Mouse (Mus musculus) heart, embryonic 14.5 days (tissue): ENCODE data around the gene Myo15. TPM values are rescaled to one million over a fixed set of nuclear protein-coding genes. Genes with fewer than 3 reads are reported as not detected.

Experiments
- ATAC-seq: fragments of 200-750 bp; cut with Nextera tagmentation; 2 replicates; pipeline ENCODE4 v1.8.0; 2017; ENCODE audit warnings: low read depth, moderate TSS enrichment; ENCODE audit not compliant: insufficient number of reproducible peaks, insufficient read depth, low FRiP score
- H3K27ac ChIP-seq, 2 experiments: fragments of 200-500 bp in 1 of 2; fragments of 300-500 bp in 1 of 2; sonication (generic) in 1 of 2; replicated peaks in 1 of 2; 2 replicates each; pipeline ENCODE4 v1.5.1; 2012 to 2014; ENCODE audit warnings: low read depth in 2 of 2, low read length in 2 of 2, control low read depth in 1 of 2, mild to moderate bottlenecking in 1 of 2, mixed read lengths in 1 of 2; ENCODE audit not compliant: control insufficient read depth in 1 of 2, insufficient read depth in 1 of 2
- H3K27me3 ChIP-seq: fragments of 300-500 bp; sonication (generic); 2 replicates; pipeline ENCODE4 v1.6.1; 2014; ENCODE audit warnings: mild to moderate bottlenecking, low read length, control low read depth; ENCODE audit not compliant: control insufficient read depth, insufficient read depth
- H3K36me3 ChIP-seq: fragments of 300-500 bp; sonication (generic); 2 replicates; pipeline ENCODE4 v1.6.1; 2014; ENCODE audit warnings: mild to moderate bottlenecking, control low read depth, low read length, mixed read lengths; ENCODE audit not compliant: control insufficient read depth, insufficient read depth
- H3K4me1 ChIP-seq, 2 experiments: fragments of 200-500 bp in 1 of 2; fragments of 300-500 bp in 1 of 2; sonication (generic) in 1 of 2; 2 replicates each; pipeline ENCODE4 v1.6.1; 2012 to 2014; ENCODE audit warnings: low read length in 2 of 2, control low read depth in 1 of 2, mixed read lengths in 1 of 2; ENCODE audit not compliant: control insufficient read depth in 2 of 2, insufficient read depth in 2 of 2
- H3K4me2 ChIP-seq: fragments of 300-500 bp; sonication (generic); 2 replicates; pipeline ENCODE4 v1.6.1; 2014; ENCODE audit warnings: mild to moderate bottlenecking, low read length
- H3K4me3 ChIP-seq, 2 experiments: fragments of 200-500 bp in 1 of 2; fragments of 300-500 bp in 1 of 2; sonication (generic) in 1 of 2; 2 replicates each; pipeline ENCODE4 v1.5.1; 2012 to 2014; ENCODE audit warnings: low read length in 2 of 2, mild to moderate bottlenecking in 2 of 2, control low read depth in 1 of 2, low read depth in 1 of 2, moderate library complexity in 1 of 2; ENCODE audit not compliant: control insufficient read depth in 1 of 2, insufficient read depth in 1 of 2
- H3K9ac ChIP-seq: fragments of 300-500 bp; sonication (generic); 2 replicates; pipeline ENCODE4 v1.6.1; 2014; ENCODE audit warnings: mild to moderate bottlenecking, low read length
- H3K9me3 ChIP-seq: fragments of 300-500 bp; sonication (generic); 2 replicates; pipeline ENCODE4 v1.6.1; 2016; ENCODE audit warnings: low read length, control low read depth; ENCODE audit not compliant: control insufficient read depth
- WGBS: fragments of 180-500 bp; shearing (Covaris S2); extraction: QIAGEN DNeasy Blood & Tissue Kit; methylation state at CpG from one replicate; pipeline ENCODE4 v1.1.7; 2014; 5-methylcytosine and 5-hydroxymethylcytosine counted together
- polyA plus RNA-seq: library from polyadenylated mRNA; unstranded; fragments of >200 nt; fragmentation: Nextera tagmentation; extraction: Ambion mirVana; gene quantifications from 2 replicates; pipeline ENCODE4 v1.2.1, GENCODE M21; 2014

The Myo15 gene
- polyA plus RNA-seq: 0.01 and 0.03 TPM in 2 replicates

DNA sequence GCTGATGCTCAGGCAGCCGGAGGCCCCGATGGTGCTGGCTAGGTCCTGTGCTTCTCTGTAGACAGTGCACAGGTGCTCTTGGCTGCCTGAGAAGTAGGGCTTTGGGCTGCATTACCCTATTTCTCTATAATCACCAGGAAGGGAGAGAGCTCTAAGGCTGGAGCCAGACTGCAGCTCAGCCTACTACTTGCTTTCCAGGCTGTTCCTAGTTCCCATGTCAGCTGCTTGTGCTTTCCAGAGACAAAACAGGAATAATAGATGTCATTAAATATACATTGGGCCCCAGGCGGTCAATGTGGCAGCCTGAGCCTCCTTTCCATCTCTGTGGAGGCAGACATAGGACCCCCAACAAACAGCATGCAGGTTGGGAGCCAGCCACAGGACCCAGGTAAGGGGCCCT lies at the start of gene Myo15:
Myo15 (plus strand) TSS at position 301 of the 400 bp plus-strand sequence.
- H3K4me2 ChIP-seq: no peak within 1 kb of the TSS
- H3K9ac ChIP-seq: no peak within 1 kb of the TSS
- no peak within 1 kb of the TSS for H3K4me3 ChIP-seq
- no peaks in the 10 kb centered on the region for H3K9me3 ChIP-seq
- peaks cover 62% of the 10 kb centered on the region for H3K36me3 ChIP-seq
- H3K27me3 ChIP-seq: no peaks in the 10 kb centered on the region
- no peak for ATAC-seq
- H3K4me1 ChIP-seq: peaks cover 3 to 5% of the 10 kb centered on the region in 2 experiments; a peak in 3 of 4 replicates
- 88% methylated on average over 3 of the region's 3 CpGs for WGBS
- no peak within 1 kb of the TSS for H3K27ac ChIP-seq

DNA sequence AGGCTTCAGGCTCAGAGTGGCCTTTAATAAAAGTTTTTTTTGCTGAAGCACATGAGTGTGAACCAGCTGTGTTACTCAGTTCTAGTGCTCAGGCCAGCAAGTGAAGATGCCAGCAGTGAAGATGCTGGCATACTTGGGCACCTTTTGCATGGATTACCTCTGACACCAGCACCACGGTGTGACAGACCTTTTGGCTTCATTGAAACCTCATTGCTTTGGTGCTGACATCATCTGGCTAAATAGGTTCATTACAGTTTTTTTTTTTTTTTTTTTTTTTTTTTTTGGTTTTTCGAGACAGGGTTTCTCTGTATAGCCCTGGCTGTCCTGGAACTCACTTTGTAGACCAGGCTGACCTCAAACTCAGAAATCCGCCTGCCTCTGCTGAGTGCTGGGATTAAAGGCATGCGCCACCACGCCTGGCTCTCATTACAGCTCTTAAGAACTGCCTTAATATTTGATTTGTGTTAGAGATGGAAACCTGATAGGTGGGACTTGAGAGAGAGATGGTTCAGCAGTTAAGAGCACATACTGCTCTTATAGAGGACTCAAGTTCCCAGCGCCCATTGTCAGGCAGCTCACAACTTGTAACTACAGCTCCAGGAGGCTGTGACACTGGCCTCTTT lies 47.0 kb upstream of the Myo15 start:
- H3K27me3 ChIP-seq: no peaks in the 10 kb centered on the region
- ATAC-seq: no peak
- H3K9me3 ChIP-seq: no peaks in the 10 kb centered on the region
- peaks cover 7 to 13% of the 10 kb centered on the region in 2 experiments for H3K4me1 ChIP-seq
- 68% methylated on average over 5 of the region's 6 CpGs for WGBS
- H3K36me3 ChIP-seq: peaks cover 19% of the 10 kb centered on the region
- no peak overlapping the region for H3K9ac ChIP-seq
- H3K4me2 ChIP-seq: no peak overlapping the region
- no peak overlapping the region for H3K27ac ChIP-seq
- no peak overlapping the region for H3K4me3 ChIP-seq

DNA sequence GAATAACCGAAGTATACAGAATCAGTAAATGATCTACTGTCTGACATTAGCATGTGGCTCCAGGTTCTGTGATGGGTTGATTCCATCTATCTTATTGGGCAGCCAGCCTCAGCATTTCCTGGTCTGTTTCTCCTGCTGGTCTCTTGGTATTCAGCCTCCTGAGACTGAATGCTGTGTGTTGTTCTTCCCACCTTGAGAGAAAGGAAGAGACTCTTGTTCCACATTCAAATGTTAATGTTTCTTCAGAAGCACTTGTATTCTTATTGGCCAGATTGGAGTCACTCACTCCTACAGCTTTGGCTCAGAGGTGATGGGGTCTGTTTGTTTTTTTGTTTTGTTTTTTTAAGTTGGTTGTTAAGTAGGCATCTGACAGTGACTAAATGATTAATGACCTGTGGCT lies 46.1 kb upstream of the Myo15 start:
- Histone ChIP-seq H3K4me2 (no peak overlapping the region), H3K9me3 (no peaks in the 10 kb centered on the region), H3K4me1 (peaks cover 7 to 11% of the 10 kb centered on the region in 2 experiments), H3K4me3 (no peak overlapping the region), H3K27ac (no peak overlapping the region), H3K9ac (no peak overlapping the region), H3K27me3 (no peaks in the 10 kb centered on the region), H3K36me3 (peaks cover 28% of the 10 kb centered on the region)
- no peak for ATAC-seq
- 76% methylated on average over 1 of the region's 1 CpGs for WGBS

DNA sequence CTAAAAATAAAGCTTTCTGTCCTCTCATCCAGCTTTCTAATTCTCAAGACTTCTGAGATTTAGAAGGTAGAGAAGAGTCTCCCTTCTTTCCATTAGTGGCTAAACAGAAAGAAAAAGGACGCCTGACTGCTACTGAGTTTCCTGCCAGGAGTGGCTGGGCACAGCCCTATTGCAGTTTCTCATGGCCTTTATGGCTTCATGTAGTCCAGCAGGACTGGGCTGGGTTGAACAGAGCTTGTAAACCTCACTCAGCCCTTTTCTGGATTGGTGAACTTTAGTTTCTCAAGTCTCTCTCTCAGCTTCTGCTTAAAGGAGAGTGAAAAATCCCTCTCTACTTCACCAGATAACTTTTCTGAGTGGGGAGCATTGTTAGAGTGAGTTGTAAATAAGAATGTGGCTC lies 42.7 kb upstream of the Myo15 start:
- Histone ChIP-seq H3K9ac (no peak overlapping the region), H3K4me1 (no peaks in the 10 kb centered on the region), H3K27me3 (no peaks in the 10 kb centered on the region), H3K4me2 (no peak overlapping the region), H3K4me3 (no peak overlapping the region), H3K27ac (no peak overlapping the region), H3K36me3 (peaks cover 45% of the 10 kb centered on the region), H3K9me3 (no peaks in the 10 kb centered on the region)
- WGBS: 73% methylated on average over 1 of the region's 1 CpGs
- no peak for ATAC-seq

DNA sequence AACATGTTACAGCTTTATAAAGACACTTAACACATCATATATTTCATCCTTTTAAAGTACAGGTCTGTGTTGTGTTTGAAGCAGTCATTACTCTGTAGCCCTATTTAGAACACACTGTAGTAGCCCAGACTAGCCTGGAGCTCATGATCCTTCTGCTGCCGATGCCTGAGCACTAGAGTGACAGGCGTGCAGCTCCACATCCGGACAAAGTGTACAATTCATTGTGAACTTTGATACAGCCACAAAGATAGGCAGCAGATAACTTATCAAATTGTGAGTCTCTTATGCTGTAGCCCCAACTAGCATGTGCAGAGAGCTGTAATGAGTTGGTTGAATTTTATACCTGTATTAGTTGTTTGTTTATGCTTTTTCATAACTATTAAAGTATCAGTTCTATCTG lies 41.5 kb upstream of the Myo15 start:
- no peaks in the 10 kb centered on the region for H3K4me1 ChIP-seq
- no peaks in the 10 kb centered on the region for H3K9me3 ChIP-seq
- no peak overlapping the region for H3K4me2 ChIP-seq
- no peak for ATAC-seq
- no peaks in the 10 kb centered on the region for H3K27me3 ChIP-seq
- WGBS: 81% methylated on average over 3 of the region's 3 CpGs
- H3K36me3 ChIP-seq: peaks cover 56% of the 10 kb centered on the region
- H3K27ac ChIP-seq: no peak overlapping the region
- H3K9ac ChIP-seq: no peak overlapping the region
- H3K4me3 ChIP-seq: no peak overlapping the region

DNA sequence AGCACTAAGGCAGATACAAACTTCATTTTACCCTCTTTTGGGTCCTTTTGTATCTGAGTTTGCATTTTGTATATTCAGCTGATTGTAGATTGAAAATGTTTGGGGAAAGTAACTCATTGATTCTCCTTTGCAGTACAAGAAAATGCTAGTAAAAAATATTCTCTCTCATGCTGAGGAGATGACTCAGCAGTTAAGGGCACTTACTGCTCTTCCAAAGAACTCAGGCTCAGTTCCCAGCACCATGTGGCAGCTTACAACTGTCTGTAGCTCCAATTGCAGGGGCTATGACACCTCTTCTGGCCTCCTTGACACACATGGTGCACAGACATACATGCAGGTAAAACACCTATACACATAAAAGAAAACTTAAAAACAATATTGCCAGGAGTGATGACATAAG lies 35.6 kb upstream of the Myo15 start:
- Histone ChIP-seq H3K9ac (no peak overlapping the region), H3K27ac (no peak overlapping the region), H3K4me2 (no peak overlapping the region), H3K9me3 (no peaks in the 10 kb centered on the region), H3K4me1 (no peaks in the 10 kb centered on the region), H3K27me3 (no peaks in the 10 kb centered on the region), H3K36me3 (peaks cover 76% of the 10 kb centered on the region), H3K4me3 (no peak overlapping the region)
- no peak for ATAC-seq

DNA sequence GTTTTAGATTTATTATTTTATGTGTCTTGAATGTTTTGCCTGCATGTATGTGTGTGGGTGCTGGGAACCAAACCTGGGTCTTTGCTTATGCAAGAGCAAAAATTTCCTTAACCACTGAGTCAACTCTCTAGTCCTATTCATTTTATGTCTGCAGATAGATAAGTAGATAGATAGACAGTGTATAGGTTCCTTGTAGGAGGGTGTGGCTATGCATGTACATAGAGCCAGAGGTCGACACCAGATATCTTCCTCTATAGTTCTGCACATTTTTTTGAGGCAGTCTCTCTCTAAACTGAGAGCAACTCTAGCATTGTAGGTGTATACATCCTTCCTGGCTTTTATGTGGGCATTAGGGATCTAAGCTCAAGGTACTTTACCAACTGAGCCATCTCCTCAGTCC lies 34.0 kb upstream of the Myo15 start:
- no peak overlapping the region for H3K4me3 ChIP-seq
- 84% methylated on average over 1 of the region's 1 CpGs for WGBS
- no peak overlapping the region for H3K27ac ChIP-seq
- no peak overlapping the region for H3K9ac ChIP-seq
- H3K4me1 ChIP-seq: no peaks in the 10 kb centered on the region
- no peaks in the 10 kb centered on the region for H3K27me3 ChIP-seq
- no peak overlapping the region for H3K4me2 ChIP-seq
- ATAC-seq: no peak
- no peaks in the 10 kb centered on the region for H3K9me3 ChIP-seq
- peaks cover 82% of the 10 kb centered on the region for H3K36me3 ChIP-seq

DNA sequence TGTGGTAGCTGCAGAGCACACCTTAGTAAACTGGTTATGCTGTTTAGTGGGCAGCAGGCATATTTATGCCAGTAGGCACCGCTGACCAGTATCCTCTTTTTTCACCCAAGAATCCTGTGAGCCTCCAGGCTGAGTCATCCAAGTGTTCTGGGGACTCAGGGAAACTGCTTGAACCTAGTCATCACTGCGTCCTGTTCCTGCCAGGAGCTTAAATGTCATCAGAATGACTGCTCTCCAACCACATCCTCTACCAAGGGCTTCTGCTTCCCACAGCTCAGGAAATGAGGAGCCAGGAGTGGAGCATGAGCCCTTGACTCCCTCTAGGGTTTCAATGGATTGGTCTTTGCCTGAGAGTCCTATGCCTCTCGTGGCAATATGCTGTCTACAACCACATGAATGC lies 32.5 kb upstream of the Myo15 start:
- 76% methylated on average over 3 of the region's 3 CpGs for WGBS
- no peak for ATAC-seq
- Histone ChIP-seq H3K4me2 (no peak overlapping the region), H3K9ac (no peak overlapping the region), H3K36me3 (peaks cover 87% of the 10 kb centered on the region), H3K9me3 (no peaks in the 10 kb centered on the region), H3K4me3 (no peak overlapping the region), H3K27ac (no peak overlapping the region), H3K27me3 (no peaks in the 10 kb centered on the region), H3K4me1 (no peaks in the 10 kb centered on the region)
